Comparison of ENCODE assay signal across 8 mouse cellular contexts in genomic region chr9:35111941-35112595, GRCm38 (mm10). TPM values are rescaled to one million over a fixed set of nuclear protein-coding genes. Genes with fewer than 3 reads are reported as not detected.
DNase-seq lines count a peak whose midpoint lies in the region; ATAC-seq and TF ChIP-seq lines count a peak whose summit lies in the region.

No protein-coding gene starts in this region.

- intact Hi-C loops in left cerebral cortex, adult 2 months (cut with DNase I) = no loop called here

- no peak for TF ChIP-seq CTCF in left cerebral cortex, adult 2 months (IDR thresholded peaks at IDR 0.05)

- no peak overlapping the region for H3K4me3 ChIP-seq in left cerebral cortex, adult 2 months
- H3K4me3 ChIP-seq in embryonic facial prominence, embryonic 12.5 days = peak overlapping the region; percentile 4; the same call in 1 of the 2 replicates
- H3K4me3 ChIP-seq in heart, embryonic 11.5 days (ENCODE audit: low read depth, low read length) = no peak overlapping the region

- H3K27me3 ChIP-seq in embryonic facial prominence, embryonic 12.5 days = no peaks in the 10 kb centered on the region
- no peaks in the 10 kb centered on the region for H3K27me3 ChIP-seq in heart, embryonic 11.5 days (ENCODE audit: control insufficient read depth, insufficient read depth, low read length)

- no peak overlapping the region for H3K9ac ChIP-seq in embryonic facial prominence, embryonic 12.5 days
- H3K9ac ChIP-seq in heart, embryonic 11.5 days (ENCODE audit: low read depth, low read length) = no peak overlapping the region

- 12% methylated on average over 19 of the region's 19 CpGs for WGBS in embryonic facial prominence, embryonic 12.5 days
- 27% methylated on average over 19 of the region's 19 CpGs for WGBS in heart, embryonic 11.5 days (ENCODE audit: insufficient replicate concordance)

- H3K4me1 ChIP-seq in embryonic facial prominence, embryonic 12.5 days = peaks cover 60% of the 10 kb centered on the region
- peaks cover 48% of the 10 kb centered on the region for H3K4me1 ChIP-seq in heart, embryonic 11.5 days (ENCODE audit: control insufficient read depth, insufficient read depth, low read length)

- H3K27ac ChIP-seq in left cerebral cortex, adult 2 months = peak overlapping the region; percentile 64; the same call in 1 of the 2 replicates
- H3K27ac ChIP-seq in embryonic facial prominence, embryonic 12.5 days = peak overlapping the region; percentile 72
- H3K27ac ChIP-seq in heart, embryonic 11.5 days (ENCODE audit: low read depth, low read length) = no peak overlapping the region

- DNase-seq in left cerebral cortex, adult 2 months (ENCODE audit: extremely low spot score in 1 of 2, low spot score in 2 of 2) = peak in 1 of 2 experiments; percentile 32
- DNase-seq in left cerebral cortex, adult 11 months (ENCODE audit: low spot score) = no peak
- peak; percentile 49 for DNase-seq in liver
- DNase-seq in neural tube, embryonic 10.5 days (ENCODE audit: extremely low spot score, low spot score) = peak; percentile 73
- DNase-seq in layer of hippocampus, adult 18-20 months (ENCODE audit: low spot score in 2 of 2) = no peak
- DNase-seq in spleen, adult 18-20 months = no peak

- H3K9me3 ChIP-seq in embryonic facial prominence, embryonic 12.5 days = no peaks in the 10 kb centered on the region
- H3K9me3 ChIP-seq in heart, embryonic 11.5 days (replicated peaks; ENCODE audit: control insufficient read depth, low read length) = no peaks in the 10 kb centered on the region

- peak; percentile 69 for ATAC-seq in embryonic facial prominence, embryonic 12.5 days (ENCODE audit: insufficient number of reproducible peaks, insufficient read depth, low FRiP score, low TSS enrichment)
- no peak for ATAC-seq in heart, embryonic 11.5 days (replicated peaks; ENCODE audit: insufficient number of reproducible peaks, low FRiP score, low TSS enrichment)

- no peaks in the 10 kb centered on the region for H3K36me3 ChIP-seq in embryonic facial prominence, embryonic 12.5 days
- no peaks in the 10 kb centered on the region for H3K36me3 ChIP-seq in heart, embryonic 11.5 days (ENCODE audit: control insufficient read depth, insufficient read depth, low read length)

- peak overlapping the region; percentile 36 for H3K4me2 ChIP-seq in embryonic facial prominence, embryonic 12.5 days (replicated peaks)
- peak overlapping the region; percentile 45 for H3K4me2 ChIP-seq in heart, embryonic 11.5 days

RNA-seq across cellular contexts. Expression of gene St3gal4, which starts 7.0 kb away (rescaled TPM):
- total RNA-seq in left cerebral cortex, adult 2 months (2021) = 10 to 100 TPM; 24.4 to 25.2 TPM
- 32.4 and 35.9 TPM in 2 replicates for polyA plus RNA-seq in embryonic facial prominence, embryonic 12.5 days (2016; fragmentation: Nextera tagmentation; extraction: Ambion mirVana)
- 19.8 and 20.5 TPM in 2 replicates for polyA plus RNA-seq in heart, embryonic 11.5 days (2014; fragmentation: Nextera tagmentation; extraction: Ambion mirVana)
- total RNA-seq in layer of hippocampus, adult 18-20 months (2021) = 10 to 100 TPM; 26.8 to 31.0 TPM

Comparison
In these comparisons a context has a peak if more than half of its experiments do, and no peak if none do; other contexts are left out.
1. DNase-seq: peak in liver (single experiment) and neural tube, embryonic 10.5 days (single experiment); none in left cerebral cortex, adult 11 months (single experiment), layer of hippocampus, adult 18-20 months (0 of 2) and spleen, adult 18-20 months (0 of 2).